Mouse (Mus musculus) kidney, adult 2 months (tissue): ENCODE results near the gene Il10ra.

Source experiments
- CTCF ChIP-seq: fragments of 200-500 bp; conservative IDR thresholded peaks from 2 replicates; pipeline ENCODE4 v1.5.1; 2011; ENCODE audit warnings: low read depth, mild to moderate bottlenecking, control low read depth, low read length, moderate library complexity, mixed read lengths; ENCODE audit not compliant: insufficient read depth, insufficient read length
- POLR2A ChIP-seq: fragments of 200-500 bp; IDR thresholded peaks from one replicate; pipeline ENCODE4 v1.6.1; 2011; ENCODE audit warnings: low read depth, low read length, control low read depth

DNA sequence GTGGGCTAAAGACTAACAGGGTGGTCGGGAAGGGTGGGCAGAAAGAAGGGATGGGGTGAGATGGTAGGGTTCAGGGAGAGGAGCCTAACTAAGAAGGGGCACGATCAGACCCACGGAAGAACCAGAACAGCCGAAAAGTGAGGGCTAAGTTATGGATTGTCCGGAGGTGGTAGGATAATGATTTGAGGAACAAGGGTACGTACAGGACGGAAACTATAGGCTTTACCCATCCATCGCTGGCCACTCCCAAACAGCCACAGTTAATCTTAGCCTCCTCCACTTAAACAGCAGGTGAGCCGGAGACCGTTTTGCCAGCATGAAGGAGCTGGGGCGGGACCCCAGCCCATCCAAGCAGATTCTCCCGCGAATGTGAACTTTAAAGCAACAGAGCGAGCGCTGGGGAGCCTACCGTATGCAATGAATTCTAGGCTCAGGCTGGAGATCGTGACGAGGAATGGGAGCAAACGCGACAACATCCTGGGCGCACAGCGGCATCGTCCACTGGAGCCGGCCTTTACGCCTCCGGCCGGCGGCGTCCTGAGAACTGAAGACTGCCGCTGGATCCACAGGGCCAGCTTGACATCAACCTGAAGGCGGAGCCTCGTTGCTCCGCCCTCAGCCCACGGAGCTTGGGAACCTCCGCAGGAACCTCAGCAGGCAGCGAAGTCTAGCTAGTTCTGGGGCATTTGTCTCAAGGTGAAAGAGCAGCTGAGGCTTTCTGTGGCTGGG lies at the start of gene Il10ra:
- TF ChIP-seq CTCF (no peak), POLR2A (no peak)
